Mouse (Mus musculus): ENCODE results near the gene Il10ra. TPM values are rescaled to one million over a fixed set of nuclear protein-coding genes. Genes with fewer than 3 reads are reported as not detected.

Il10ra gene
- polyA plus RNA-seq, 1 experiment from 2014 or later = 1.1 TPM

GRCm38 (mm10) chr9:45206121-45206520 is 62.8 kb downstream of the Il10ra start:
- Histone ChIP-seq H3K4me3 (ENCODE audit: low read depth, low read length) (no peak overlapping the region), H3K9ac (replicated peaks; ENCODE audit: low read depth, low read length) (no peak overlapping the region), H3K27me3 (ENCODE audit: control insufficient read depth, insufficient read depth, low read length) (no peaks in the 10 kb centered on the region), H3K4me2 (replicated peaks; ENCODE audit: low read depth, low read length) (no peak overlapping the region), H3K9me3 (ENCODE audit: control insufficient read depth, low read depth, low read length) (no peaks in the 10 kb centered on the region), H3K36me3 (ENCODE audit: control insufficient read depth, insufficient read depth, low read length) (no peaks in the 10 kb centered on the region), H3K27ac (ENCODE audit: low read length) (no peak overlapping the region), H3K4me1 (ENCODE audit: control insufficient read depth, insufficient read depth, low read length) (no peaks in the 10 kb centered on the region)
- no peak for ATAC-seq (ENCODE audit: insufficient number of reproducible peaks, insufficient read depth, low FRiP score, low read depth)
- WGBS = 70% methylated on average over 4 of the region's 4 CpGs

- 83% methylated on average over 5 of the region's 5 CpGs for WGBS
- no peak overlapping the region for H3K9ac ChIP-seq (replicated peaks; ENCODE audit: low read depth, low read length)
- ATAC-seq (ENCODE audit: insufficient number of reproducible peaks, insufficient read depth, low FRiP score, low read depth) = no peak
Measured at GRCm38 (mm10) chr9:45205143-45205542, 63.8 kb downstream of the Il10ra start.

More at GRCm38 (mm10) chr9:45205143-45205542, 63.8 kb downstream of the Il10ra start:
- Histone ChIP-seq H3K9me3 (ENCODE audit: control insufficient read depth, low read depth, low read length) (no peaks in the 10 kb centered on the region), H3K27ac (ENCODE audit: low read length) (no peak overlapping the region), H3K36me3 (ENCODE audit: control insufficient read depth, insufficient read depth, low read length) (no peaks in the 10 kb centered on the region), H3K4me1 (ENCODE audit: control insufficient read depth, insufficient read depth, low read length) (no peaks in the 10 kb centered on the region), H3K4me2 (replicated peaks; ENCODE audit: low read depth, low read length) (no peak overlapping the region), H3K4me3 (ENCODE audit: low read depth, low read length) (no peak overlapping the region), H3K27me3 (ENCODE audit: control insufficient read depth, insufficient read depth, low read length) (no peaks in the 10 kb centered on the region)

Small RNA genes lying within 50 kb of the gene (microRNA-seq; reads per million reads assigned to microRNA genes)
- not detected for gene Mir7086

Other genes with a start within 250 kb of the Il10ra start
- 27.2 and 28.6 TPM in 2 replicates for gene Mpzl2, start 229.3 kb downstream of the Il10ra start, polyA plus RNA-seq (2014; fragmentation: Nextera tagmentation; extraction: Ambion mirVana)
- gene Mpzl3, start 214.0 kb downstream of the Il10ra start, polyA plus RNA-seq (2014; fragmentation: Nextera tagmentation; extraction: Ambion mirVana) = 3.1 and 4.6 TPM in 2 replicates
- gene Jaml, start 190.0 kb downstream of the Il10ra start, polyA plus RNA-seq (2014; fragmentation: Nextera tagmentation; extraction: Ambion mirVana) = 2.8 and 4.2 TPM in 2 replicates
- gene Scn2b, start 151.4 kb downstream of the Il10ra start, polyA plus RNA-seq (2014; fragmentation: Nextera tagmentation; extraction: Ambion mirVana) = 3.6 and 5.5 TPM in 2 replicates
- 0.04 TPM in 1 of 2 replicates, not detected in the other for gene Scn4b, start 130.8 kb downstream of the Il10ra start, polyA plus RNA-seq (2014; fragmentation: Nextera tagmentation; extraction: Ambion mirVana)
- 0.31 TPM in 1 of 2 replicates, not detected in the other for gene BC049352, start 87.1 kb downstream of the Il10ra start, polyA plus RNA-seq (2014; fragmentation: Nextera tagmentation; extraction: Ambion mirVana)
- gene Tmprss4, start 65.1 kb downstream of the Il10ra start, polyA plus RNA-seq (2014; fragmentation: Nextera tagmentation; extraction: Ambion mirVana) = 19.2 and 20.5 TPM in 2 replicates
- gene Tmprss13, start 50.0 kb upstream of the Il10ra start, polyA plus RNA-seq (2014; fragmentation: Nextera tagmentation; extraction: Ambion mirVana) = 3.3 and 4.0 TPM in 2 replicates
- 61.4 and 63.5 TPM in 2 replicates for gene Fxyd6, start 101.0 kb upstream of the Il10ra start, polyA plus RNA-seq (2014; fragmentation: Nextera tagmentation; extraction: Ambion mirVana)
- 4.4 and 5.3 TPM in 2 replicates for gene Fxyd2, start 130.5 kb upstream of the Il10ra start, polyA plus RNA-seq (2014; fragmentation: Nextera tagmentation; extraction: Ambion mirVana)
- 0.06 TPM in 1 of 2 replicates, not detected in the other for gene Dscaml1, start 157.5 kb upstream of the Il10ra start, polyA plus RNA-seq (2014; fragmentation: Nextera tagmentation; extraction: Ambion mirVana)

Data from stomach, embryonic 14.5 days (tissue).